Mouse (Mus musculus) CH12.LX (cell line): ENCODE results near the gene Gpr19. TPM values are rescaled to one million over a fixed set of nuclear protein-coding genes. Genes with fewer than 3 reads are reported as not detected.
A peak's percentile ranks its signal among the peaks of the same experiment; 100 is the strongest.

Experiments used
- DNase-seq: peaks from one replicate; pipeline ENCODE4 v3.0.0-alpha.2; 2013; ENCODE audit errors: extremely low read depth
- H3K27ac ChIP-seq: 2 replicates; pipeline ENCODE4 v1.5.1; 2012; ENCODE audit warnings: low read depth, mild to moderate bottlenecking, control low read depth, moderate library complexity; ENCODE audit not compliant: insufficient read depth
- H3K27me3 ChIP-seq: replicated peaks from 2 replicates; pipeline ENCODE3; 2012; ENCODE audit warnings: inconsistent platforms
- H3K36me3 ChIP-seq, 2 experiments: replicated peaks in 1 of 2; 2 replicates each; pipeline versions ENCODE3 to v1.6.1; 2012; ENCODE audit warnings: inconsistent platforms in 1 of 2, low read length in 1 of 2, mild to moderate bottlenecking in 1 of 2, mixed read lengths in 1 of 2, moderate library complexity in 1 of 2; ENCODE audit not compliant: control insufficient read depth in 1 of 2, insufficient read depth in 1 of 2
- H3K4me1 ChIP-seq, 2 experiments: 2 replicates each; pipeline ENCODE4 v1.6.1; 2012; ENCODE audit warnings: inconsistent platforms in 1 of 2, moderate library complexity in 1 of 2; ENCODE audit not compliant: insufficient read depth in 2 of 2, control insufficient read depth in 1 of 2
- H3K4me2 ChIP-seq: 2 replicates; pipeline ENCODE4 v1.6.1; 2012; ENCODE audit warnings: low read depth, mild to moderate bottlenecking, control low read depth; ENCODE audit not compliant: poor library complexity, insufficient read depth, severe bottlenecking
- H3K4me3 ChIP-seq, 3 experiments: fragments of 150-350 bp in 1 of 3; sonication (generic) in 1 of 3; replicated peaks in 1 of 3; 2 replicates each; pipeline versions ENCODE3 to v1.5.1; 2011 to 2012; ENCODE audit warnings: low read depth in 2 of 3, low read length in 2 of 3, mild to moderate bottlenecking in 2 of 3, moderate library complexity in 2 of 3, control low read depth in 1 of 3, improper control_type of control experiment in 1 of 3, inconsistent platforms in 1 of 3, mixed read lengths in 1 of 3; ENCODE audit not compliant: poor library complexity in 1 of 3
- H3K79me2 ChIP-seq: replicated peaks from 2 replicates; pipeline ENCODE4 v1.6.1; 2012; ENCODE audit warnings: mild to moderate bottlenecking, moderate library complexity; ENCODE audit not compliant: control insufficient read depth, poor library complexity, insufficient read depth, severe bottlenecking; ENCODE audit errors: extremely low read depth
- H3K9ac ChIP-seq: 2 replicates; pipeline ENCODE4 v1.6.1; 2012; ENCODE audit warnings: low read depth, mild to moderate bottlenecking, control low read depth, moderate library complexity; ENCODE audit not compliant: insufficient read depth
- H3K9me3 ChIP-seq: replicated peaks from 2 replicates; pipeline ENCODE3; 2012; ENCODE audit warnings: low read length, inconsistent platforms, mixed read lengths
- BHLHE40 ChIP-seq: IDR thresholded peaks from 2 replicates; pipeline ENCODE4 v1.6.1; 2011; ENCODE audit warnings: mild to moderate bottlenecking, low read depth, low read length, improper control_type of control experiment
- CHD2 ChIP-seq: IDR thresholded peaks from 2 replicates; pipeline ENCODE4 v1.6.1; 2011; ENCODE audit warnings: low read length, improper control_type of control experiment
- EP300 ChIP-seq: IDR thresholded peaks from 2 replicates; pipeline ENCODE4 v1.6.1; 2011; ENCODE audit warnings: low read length, improper control_type of control experiment
- GABPA ChIP-seq: IDR thresholded peaks from 2 replicates; pipeline ENCODE4 v1.6.1; 2012; ENCODE audit warnings: low read depth, low read length, improper control_type of control experiment, inconsistent platforms; ENCODE audit not compliant: insufficient replicate concordance
- HCFC1 ChIP-seq: IDR thresholded peaks from 2 replicates; pipeline ENCODE4 v1.6.1; 2012; ENCODE audit warnings: low read depth, mild to moderate bottlenecking, inconsistent platforms, low read length, improper control_type of control experiment
- IRF4 ChIP-seq: IDR thresholded peaks from 2 replicates; pipeline ENCODE4 v1.6.1; 2014; ENCODE audit warnings: low read depth, mild to moderate bottlenecking, inconsistent platforms, low read length, improper control_type of control experiment
- KAT2A ChIP-seq: IDR thresholded peaks from 2 replicates; pipeline ENCODE4 v1.6.1; 2012; ENCODE audit warnings: low read length, improper control_type of control experiment, inconsistent platforms; ENCODE audit not compliant: insufficient replicate concordance
- MAFK ChIP-seq: IDR thresholded peaks from 2 replicates; pipeline ENCODE4 v1.6.1; 2011; ENCODE audit warnings: low read length, improper control_type of control experiment; ENCODE audit not compliant: insufficient replicate concordance
- MAX ChIP-seq: IDR thresholded peaks from 2 replicates; pipeline ENCODE4 v1.6.1; 2011; ENCODE audit warnings: low read length, improper control_type of control experiment
- MAZ ChIP-seq: IDR thresholded peaks from 2 replicates; pipeline ENCODE4 v1.6.1; 2012; ENCODE audit warnings: low read depth, mild to moderate bottlenecking, inconsistent platforms, low read length, improper control_type of control experiment, moderate library complexity
- MEF2A ChIP-seq: IDR thresholded peaks from 2 replicates; pipeline ENCODE4 v1.6.1; 2014; ENCODE audit warnings: low read depth, mild to moderate bottlenecking, inconsistent platforms, low read length, improper control_type of control experiment, borderline replicate concordance
- MXI1 ChIP-seq: IDR thresholded peaks from 2 replicates; pipeline ENCODE4 v1.6.1; 2011; ENCODE audit warnings: mild to moderate bottlenecking, low read depth, low read length, improper control_type of control experiment
- MYC ChIP-seq: IDR thresholded peaks from 2 replicates; pipeline ENCODE4 v1.6.1; 2011; ENCODE audit warnings: low read depth, mild to moderate bottlenecking, improper control_type of control experiment, low read length
- NRF1 ChIP-seq: IDR thresholded peaks from 2 replicates; pipeline ENCODE4 v1.6.1; 2014; ENCODE audit warnings: low read depth, mild to moderate bottlenecking, inconsistent platforms, low read length, improper control_type of control experiment, moderate library complexity
- PAX5 ChIP-seq: IDR thresholded peaks from 2 replicates; pipeline ENCODE4 v1.6.1; 2012; ENCODE audit warnings: low read length, inconsistent platforms, mixed read lengths
- POLR2A ChIP-seq: IDR thresholded peaks from 2 replicates; pipeline ENCODE4 v1.6.1; 2011; ENCODE audit warnings: low read depth, mild to moderate bottlenecking, improper control_type of control experiment, low read length
- POLR2AphosphoS2 ChIP-seq: IDR thresholded peaks from 2 replicates; pipeline ENCODE4 v1.6.1; 2011; ENCODE audit warnings: low read depth, low read length, improper control_type of control experiment
- RAD21 ChIP-seq: IDR thresholded peaks from 2 replicates; pipeline ENCODE4 v1.6.1; 2011; ENCODE audit warnings: low read depth, mild to moderate bottlenecking, low read length, improper control_type of control experiment, moderate library complexity
- TBP ChIP-seq: conservative IDR thresholded peaks from 2 replicates; pipeline ENCODE4 v1.6.1; 2011; ENCODE audit warnings: low read depth, low read length, improper control_type of control experiment
- TCF12 ChIP-seq: IDR thresholded peaks from 2 replicates; pipeline ENCODE4 v1.6.1; 2014; ENCODE audit warnings: low read depth, mild to moderate bottlenecking, inconsistent platforms, low read length, improper control_type of control experiment
- USF1 ChIP-seq: IDR thresholded peaks from 2 replicates; pipeline ENCODE4 v1.6.1; 2014; ENCODE audit warnings: low read depth, mild to moderate bottlenecking, inconsistent platforms, low read length, improper control_type of control experiment
- USF2 ChIP-seq: conservative IDR thresholded peaks from 2 replicates; pipeline ENCODE4 v1.6.1; 2011; ENCODE audit warnings: low read depth, low read length, improper control_type of control experiment
- ZC3H11A ChIP-seq: IDR thresholded peaks from 2 replicates; pipeline ENCODE4 v1.6.1; 2012; ENCODE audit warnings: low read depth, mild to moderate bottlenecking, inconsistent platforms, low read length, improper control_type of control experiment
- ZKSCAN1 ChIP-seq: IDR thresholded peaks from 2 replicates; pipeline ENCODE4 v1.6.1; 2012; ENCODE audit warnings: low read depth, inconsistent platforms, low read length, improper control_type of control experiment, borderline replicate concordance
- ZMIZ1 ChIP-seq: IDR thresholded peaks from 2 replicates; pipeline ENCODE4 v1.6.1; 2012; ENCODE audit warnings: low read depth, mild to moderate bottlenecking, inconsistent platforms, low read length, improper control_type of control experiment
- ZNF384 ChIP-seq: IDR thresholded peaks from 2 replicates; pipeline ENCODE4 v1.6.1; 2012; ENCODE audit warnings: low read depth, low read length, improper control_type of control experiment, inconsistent platforms
- dilution Hi-C: fragments of 300-500 bp; cut with MboI; formaldehyde crosslinking; loops from 2 replicates; pipeline ENCODE4 v1.14.3; 2020; ENCODE audit warnings: low sequenced_read_pairs; ENCODE audit not compliant: extremely low pct_unique_long_range_greater_than_20kb, extremely low pct_ligation_motif_present
- in situ Hi-C: fragments of 300-500 bp; cut with MboI; formaldehyde crosslinking; loops from 3 replicates; pipeline ENCODE4 v1.14.3; 2019; ENCODE audit warnings: low sequenced_read_pairs, low pct_ligation_motif_present, low pct_unique_long_range_greater_than_20kb, mixed read lengths
- polyA plus RNA-seq: library from polyadenylated mRNA; unstranded; fragments of >175 nt; gene quantifications from 2 replicates; pipeline ENCODE4 v1.2.1, GENCODE M21; 2012; ENCODE audit warnings: low read depth; ENCODE audit not compliant: insufficient read length
- total RNA-seq, 2 experiments: library from RNA; depleted of rRNA; stranded (reverse); fragments of 300-350 nt in 1 of 2; fragments of >200 nt in 1 of 2; gene quantifications; 2 replicates each; pipeline ENCODE4 v1.2.3; 2012 to 2014

Gpr19 gene
- total and polyA plus RNA-seq, 3 experiments: 4.8 to 7.5 (median 5.2) TPM

- in situ Hi-C loops (no loop called here), dilution Hi-C loops (no loop called here)
- no peak for TF ChIP-seq KAT2A
- TF ChIP-seq POLR2A: no peak
- TF ChIP-seq NRF1: no peak
- no peak for TF ChIP-seq HCFC1
- no peak for TF ChIP-seq PAX5
- no peak for TF ChIP-seq CHD2
- no peak for TF ChIP-seq RAD21
- TF ChIP-seq MYC: no peak
- TF ChIP-seq ZMIZ1: no peak
- TF ChIP-seq MAZ: no peak
- TF ChIP-seq IRF4: no peak
- no peak for TF ChIP-seq ZKSCAN1
- TF ChIP-seq MEF2A: no peak
- no peak for TF ChIP-seq GABPA
- TF ChIP-seq MXI1: no peak
- TF ChIP-seq TBP: no peak
- TF ChIP-seq EP300: no peak
- TF ChIP-seq USF2: no peak
- TF ChIP-seq TCF12: no peak
- Histone ChIP-seq H3K27me3 (no peaks in the 10 kb centered on the region), H3K4me2 (no peak overlapping the region), H3K4me3 (no peak overlapping the region), H3K9me3 (no peaks in the 10 kb centered on the region), H3K79me2 (no peaks in the 10 kb centered on the region), H3K9ac (no peak overlapping the region), H3K27ac (no peak overlapping the region), H3K36me3 (no peaks in the 10 kb centered on the region), H3K4me1 (peaks cover 3 to 7% of the 10 kb centered on the region in 2 experiments; a peak in 3 of 4 replicates)
- no peak for DNase-seq
These were observed 5.8 kb upstream of the Gpr19 start for GRCm38 (mm10) chr6:134903891-134904884.

- H3K27me3 ChIP-seq: no peaks in the 10 kb centered on the region
- H3K4me2 ChIP-seq: no peak overlapping the region
- no peak overlapping the region for H3K9ac ChIP-seq
- in situ Hi-C loops: no loop called here
- peaks cover 3 to 9% of the 10 kb centered on the region in 2 experiments; a peak in 3 of 4 replicates for H3K4me1 ChIP-seq
- H3K9me3 ChIP-seq: no peaks in the 10 kb centered on the region
- H3K36me3 ChIP-seq: no peaks in the 10 kb centered on the region
- no peak overlapping the region for H3K4me3 ChIP-seq
- no peak overlapping the region for H3K27ac ChIP-seq
- TF ChIP-seq ZNF384 (peak; percentile 17; the same call in 1 of the 2 replicates), USF2 (no peak), POLR2AphosphoS2 (no peak), MAX (no peak), USF1 (peak; percentile 26; the same call in 1 of the 2 replicates), EP300 (no peak), BHLHE40 (0 out of 2 replicates have a peak, but pooled peaks have one; percentile 17), IRF4 (no peak), MYC (no peak), MAFK (no peak), ZC3H11A (no peak)
- no peaks in the 10 kb centered on the region for H3K79me2 ChIP-seq
- DNase-seq: no peak
- dilution Hi-C loops: no loop called here
These were observed 5.0 kb upstream of the Gpr19 start for GRCm38 (mm10) chr6:134903368-134903767.
